Mouse (Mus musculus): ENCODE results near the gene Fam171a2.
"Not testable (repeated sequence)": the region's sequence is repeated elsewhere in the genome, so short reads cannot be mapped to it uniquely, and the experiment has no call there.

Fam171a2 gene

GRCm38 (mm10) chr11:102396263-102396662 is 51.2 kb downstream of the Fam171a2 start:
- peak; percentile 45 for DNase-seq (ENCODE audit: low read depth, low spot score)

GRCm38 (mm10) chr11:102395250-102395649 is 52.2 kb downstream of the Fam171a2 start:
- peak; percentile 77 for DNase-seq (ENCODE audit: low read depth, low spot score)

- peak; percentile 72 for DNase-seq (ENCODE audit: low read depth, low spot score)
Measured at GRCm38 (mm10) chr11:102394421-102395124, 52.9 kb downstream of the Fam171a2 start.

- DNase-seq (ENCODE audit: low read depth, low spot score), result peak; percentile 88
Measured at GRCm38 (mm10) chr11:102393719-102394420, 53.6 kb downstream of the Fam171a2 start.

- DNase-seq (ENCODE audit: low read depth, low spot score), result peak; percentile 98
Measured at GRCm38 (mm10) chr11:102393238-102393634, 54.2 kb downstream of the Fam171a2 start, which contains the start of gene Rundc3a. Rundc3a (plus strand) TSS chr11:102393403.

- peak; percentile 84 for DNase-seq (ENCODE audit: low read depth, low spot score)
Measured at GRCm38 (mm10) chr11:102392441-102393237, 54.8 kb downstream of the Fam171a2 start.

- DNase-seq (ENCODE audit: low read depth, low spot score), result not testable (repeated sequence)
Measured at GRCm38 (mm10) chr11:102389436-102389835, 58.0 kb downstream of the Fam171a2 start.

Data from brain, adult 2 months (tissue).